Mouse (Mus musculus) embryonic facial prominence, embryonic 12.5 days (tissue): ENCODE results near the gene Aqp2. TPM values are rescaled to one million over a fixed set of nuclear protein-coding genes. Genes with fewer than 3 reads are reported as not detected.

ENCODE experiments used
- ATAC-seq: fragments of 200-750 bp; cut with Nextera tagmentation; 2 replicates; pipeline ENCODE4 v1.8.0; 2017; ENCODE audit not compliant: insufficient number of reproducible peaks, insufficient read depth, low FRiP score, low TSS enrichment
- H3K27ac ChIP-seq: fragments of 300-500 bp; sonication (generic); 2 replicates; pipeline ENCODE4 v1.5.1; 2016; ENCODE audit warnings: mild to moderate bottlenecking
- H3K27me3 ChIP-seq: fragments of 300-500 bp; sonication (generic); 2 replicates; pipeline ENCODE4 v1.6.1; 2016; ENCODE audit warnings: mild to moderate bottlenecking, moderate library complexity
- H3K36me3 ChIP-seq: fragments of 300-500 bp; sonication (generic); 2 replicates; pipeline ENCODE4 v1.6.1; 2016; ENCODE audit warnings: mild to moderate bottlenecking
- H3K4me1 ChIP-seq: fragments of 300-500 bp; sonication (generic); 2 replicates; pipeline ENCODE4 v1.6.1; 2016
- H3K4me2 ChIP-seq: fragments of 300-500 bp; sonication (generic); replicated peaks from 2 replicates; pipeline ENCODE4 v1.6.1; 2016; ENCODE audit warnings: mild to moderate bottlenecking, moderate library complexity
- H3K4me3 ChIP-seq: fragments of 300-500 bp; sonication (generic); 2 replicates; pipeline ENCODE4 v1.5.1; 2016; ENCODE audit warnings: mild to moderate bottlenecking
- H3K9ac ChIP-seq: fragments of 300-500 bp; sonication (generic); 2 replicates; pipeline ENCODE4 v1.6.1; 2016; ENCODE audit warnings: mild to moderate bottlenecking, moderate library complexity
- H3K9me3 ChIP-seq: fragments of 300-500 bp; sonication (generic); 2 replicates; pipeline ENCODE4 v1.6.1; 2016; ENCODE audit warnings: mild to moderate bottlenecking, moderate library complexity
- WGBS: fragments of 180-500 bp; shearing (Covaris S2); methylation state at CpG from one replicate; pipeline ENCODE4 v1.1.7; 2016; 5-methylcytosine and 5-hydroxymethylcytosine counted together
- polyA plus RNA-seq: library from polyadenylated mRNA; unstranded; fragments of >200 nt; fragmentation: Nextera tagmentation; extraction: Ambion mirVana; gene quantifications from 2 replicates; pipeline ENCODE4 v1.2.1, GENCODE M21; 2016

Aqp2 gene
- polyA plus RNA-seq, result not detected in 2 replicates

- WGBS, result 82% methylated on average over 26 of the region's 26 CpGs
- ATAC-seq, result no peak
- no peak within 1 kb of the TSS for H3K27ac ChIP-seq
- H3K4me3 ChIP-seq, result no peak within 1 kb of the TSS
- H3K27me3 ChIP-seq, result peaks cover 53% of the 10 kb centered on the region
- H3K36me3 ChIP-seq, result no peaks in the 10 kb centered on the region
- no peak within 1 kb of the TSS for H3K9ac ChIP-seq
- no peak within 1 kb of the TSS for H3K4me2 ChIP-seq
- H3K4me1 ChIP-seq, result peaks cover 5% of the 10 kb centered on the region
- no peaks in the 10 kb centered on the region for H3K9me3 ChIP-seq
Observed at GRCm38 (mm10) chr15:99578802-99579485, at the start of gene Aqp2. Aqp2 (plus strand) TSS chr15:99579055.

GRCm38 (mm10) chr15:99531146-99531545 is 47.7 kb upstream of the Aqp2 start:
- no peak for ATAC-seq
- H3K27me3 ChIP-seq, result peaks cover 28% of the 10 kb centered on the region
- H3K4me3 ChIP-seq, result no peak overlapping the region
- H3K4me1 ChIP-seq, result peaks cover 15% of the 10 kb centered on the region
- WGBS, result 42% methylated on average over 6 of the region's 6 CpGs
- H3K9me3 ChIP-seq, result no peaks in the 10 kb centered on the region
- no peak overlapping the region for H3K4me2 ChIP-seq
- no peak overlapping the region for H3K9ac ChIP-seq
- no peaks in the 10 kb centered on the region for H3K36me3 ChIP-seq
- H3K27ac ChIP-seq, result no peak overlapping the region

GRCm38 (mm10) chr15:99532023-99532422 is 46.8 kb upstream of the Aqp2 start:
- Histone ChIP-seq H3K27ac (no peak overlapping the region), H3K9me3 (no peaks in the 10 kb centered on the region), H3K4me1 (peaks cover 15% of the 10 kb centered on the region), H3K4me3 (no peak overlapping the region), H3K27me3 (peaks cover 21% of the 10 kb centered on the region), H3K36me3 (no peaks in the 10 kb centered on the region), H3K9ac (no peak overlapping the region), H3K4me2 (no peak overlapping the region)
- 41% methylated on average over 3 of the region's 3 CpGs for WGBS
- no peak for ATAC-seq

GRCm38 (mm10) chr15:99536889-99537862 is 41.7 kb upstream of the Aqp2 start:
- 58% methylated on average over 11 of the region's 11 CpGs for WGBS
- H3K27me3 ChIP-seq, result 0 out of 2 replicates have a peak, but pooled peaks cover 5% of the 10 kb centered on the region
- H3K4me1 ChIP-seq, result 0 out of 2 replicates have a peak, but pooled peaks cover under 1% of the 10 kb centered on the region
- no peak overlapping the region for H3K4me3 ChIP-seq
- ATAC-seq, result no peak
- H3K9me3 ChIP-seq, result no peaks in the 10 kb centered on the region
- no peak overlapping the region for H3K4me2 ChIP-seq
- H3K27ac ChIP-seq, result no peak overlapping the region
- H3K36me3 ChIP-seq, result no peaks in the 10 kb centered on the region
- H3K9ac ChIP-seq, result no peak overlapping the region

- 60% methylated on average over 8 of the region's 8 CpGs for WGBS
- Histone ChIP-seq H3K9me3 (no peaks in the 10 kb centered on the region), H3K27ac (no peak overlapping the region), H3K4me3 (no peak overlapping the region), H3K36me3 (no peaks in the 10 kb centered on the region), H3K9ac (no peak overlapping the region), H3K4me1 (no peaks in the 10 kb centered on the region), H3K27me3 (0 out of 2 replicates have a peak, but pooled peaks cover 8% of the 10 kb centered on the region), H3K4me2 (no peak overlapping the region)
- ATAC-seq, result no peak
Observed at GRCm38 (mm10) chr15:99539891-99540290, 39.0 kb upstream of the Aqp2 start.

- WGBS, result 75% methylated on average over 7 of the region's 7 CpGs
- Histone ChIP-seq H3K9me3 (no peaks in the 10 kb centered on the region), H3K4me3 (no peak overlapping the region), H3K27ac (no peak overlapping the region), H3K4me2 (no peak overlapping the region), H3K27me3 (0 out of 2 replicates have a peak, but pooled peaks cover 8% of the 10 kb centered on the region), H3K36me3 (no peaks in the 10 kb centered on the region), H3K4me1 (peaks cover 13% of the 10 kb centered on the region), H3K9ac (no peak overlapping the region)
- no peak for ATAC-seq
Observed at GRCm38 (mm10) chr15:99544047-99544446, 34.8 kb upstream of the Aqp2 start.

GRCm38 (mm10) chr15:99546596-99546995 is 32.3 kb upstream of the Aqp2 start:
- Histone ChIP-seq H3K27ac (no peak overlapping the region), H3K4me2 (no peak overlapping the region), H3K36me3 (no peaks in the 10 kb centered on the region), H3K4me3 (no peak overlapping the region), H3K4me1 (peaks cover 13% of the 10 kb centered on the region), H3K9me3 (no peaks in the 10 kb centered on the region), H3K9ac (no peak overlapping the region), H3K27me3 (0 out of 2 replicates have a peak, but pooled peaks cover 4% of the 10 kb centered on the region)
- 34% methylated on average over 11 of the region's 11 CpGs for WGBS
- ATAC-seq, result no peak

GRCm38 (mm10) chr15:99547732-99548131 is 31.1 kb upstream of the Aqp2 start:
- no peaks in the 10 kb centered on the region for H3K36me3 ChIP-seq

GRCm38 (mm10) chr15:99549901-99550300 is 29.0 kb upstream of the Aqp2 start:
- Histone ChIP-seq H3K27me3 (no peaks in the 10 kb centered on the region), H3K36me3 (no peaks in the 10 kb centered on the region), H3K4me2 (no peak overlapping the region), H3K9ac (no peak overlapping the region), H3K4me1 (peaks cover 19% of the 10 kb centered on the region), H3K4me3 (no peak overlapping the region), H3K27ac (no peak overlapping the region), H3K9me3 (no peaks in the 10 kb centered on the region)
- ATAC-seq, result no peak
- WGBS, result 48% methylated on average over 2 of the region's 2 CpGs

More at GRCm38 (mm10) chr15:99547732-99548131, 31.1 kb upstream of the Aqp2 start:
- Histone ChIP-seq H3K27ac (no peak overlapping the region), H3K4me2 (no peak overlapping the region), H3K27me3 (0 out of 2 replicates have a peak, but pooled peaks cover 4% of the 10 kb centered on the region), H3K9ac (no peak overlapping the region), H3K4me1 (peaks cover 13% of the 10 kb centered on the region), H3K9me3 (no peaks in the 10 kb centered on the region), H3K4me3 (no peak overlapping the region)
- WGBS, result 71% methylated on average over 6 of the region's 6 CpGs
- ATAC-seq, result no peak

- Histone ChIP-seq H3K27me3 (no peaks in the 10 kb centered on the region), H3K9me3 (no peaks in the 10 kb centered on the region), H3K36me3 (no peaks in the 10 kb centered on the region), H3K27ac (no peak overlapping the region), H3K4me2 (no peak overlapping the region), H3K4me1 (peaks cover 10% of the 10 kb centered on the region; the same call in 1 of the 2 replicates), H3K9ac (no peak overlapping the region), H3K4me3 (no peak overlapping the region)
- WGBS, result 39% methylated on average over 6 of the region's 6 CpGs
- no peak for ATAC-seq
Observed at GRCm38 (mm10) chr15:99553767-99554166, 25.1 kb upstream of the Aqp2 start.

GRCm38 (mm10) chr15:99558947-99559346 is 19.9 kb upstream of the Aqp2 start:
- no peaks in the 10 kb centered on the region for H3K9me3 ChIP-seq
- H3K4me1 ChIP-seq, result peaks cover 11% of the 10 kb centered on the region; the same call in 1 of the 2 replicates
- no peak overlapping the region for H3K9ac ChIP-seq
- no peak for ATAC-seq
- H3K4me2 ChIP-seq, result no peak overlapping the region
- no peak overlapping the region for H3K4me3 ChIP-seq
- H3K27ac ChIP-seq, result no peak overlapping the region
- H3K27me3 ChIP-seq, result no peaks in the 10 kb centered on the region
- H3K36me3 ChIP-seq, result no peaks in the 10 kb centered on the region
- 97% methylated on average over 1 of the region's 1 CpGs for WGBS
